Mouse (Mus musculus) lung, postnatal 36 days (tissue): ENCODE results near the gene Sds.
"Not testable (repeated sequence)": the region's sequence is repeated elsewhere in the genome, so short reads cannot be mapped to it uniquely, and the experiment has no call there.

ENCODE experiments used
- DNase-seq: peaks from one replicate; pipeline ENCODE4 v3.0.0; 2022; ENCODE audit warnings: mixed read lengths

The Sds gene

DNA sequence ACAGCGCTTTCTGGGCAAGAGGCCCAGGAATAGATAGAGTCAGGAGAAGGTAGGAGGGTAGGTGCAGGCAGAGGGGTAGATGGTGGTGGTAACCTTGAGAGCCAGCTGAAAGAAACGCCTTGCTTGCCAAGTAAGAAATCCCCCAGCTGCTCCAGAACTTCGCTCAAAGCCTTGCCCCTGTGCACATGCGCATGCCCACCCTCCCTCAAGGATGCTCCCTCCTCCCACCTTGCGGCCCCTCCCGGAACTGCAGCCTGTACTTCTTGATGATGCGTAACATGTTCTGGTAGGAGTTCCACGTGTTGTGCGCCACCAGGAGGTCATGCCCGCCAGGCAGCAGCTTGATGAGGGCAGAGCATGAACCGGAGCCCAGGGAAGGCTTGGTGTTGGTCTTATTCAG lies 16.1 kb downstream of the Sds start:
- no peak for DNase-seq

DNA sequence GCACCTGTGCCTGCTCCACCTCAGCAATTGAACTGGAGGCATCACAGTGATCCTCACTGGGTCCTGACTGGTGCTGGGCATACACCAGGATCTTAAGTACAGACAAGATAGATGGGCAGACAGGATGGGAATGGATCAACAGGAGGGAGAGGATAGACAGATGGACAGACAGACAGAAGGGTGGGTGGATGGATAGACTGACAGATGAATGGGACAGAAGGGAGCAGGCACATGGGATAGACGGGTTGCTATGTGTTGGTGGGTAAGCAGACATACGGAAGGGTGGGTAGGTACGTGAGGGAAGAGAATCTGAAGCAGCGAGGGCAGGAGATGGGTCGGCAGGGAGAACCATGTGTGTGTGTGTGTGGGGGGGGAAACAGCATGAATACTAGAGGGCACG lies 17.1 kb downstream of the Sds start:
- no peak for DNase-seq

DNA sequence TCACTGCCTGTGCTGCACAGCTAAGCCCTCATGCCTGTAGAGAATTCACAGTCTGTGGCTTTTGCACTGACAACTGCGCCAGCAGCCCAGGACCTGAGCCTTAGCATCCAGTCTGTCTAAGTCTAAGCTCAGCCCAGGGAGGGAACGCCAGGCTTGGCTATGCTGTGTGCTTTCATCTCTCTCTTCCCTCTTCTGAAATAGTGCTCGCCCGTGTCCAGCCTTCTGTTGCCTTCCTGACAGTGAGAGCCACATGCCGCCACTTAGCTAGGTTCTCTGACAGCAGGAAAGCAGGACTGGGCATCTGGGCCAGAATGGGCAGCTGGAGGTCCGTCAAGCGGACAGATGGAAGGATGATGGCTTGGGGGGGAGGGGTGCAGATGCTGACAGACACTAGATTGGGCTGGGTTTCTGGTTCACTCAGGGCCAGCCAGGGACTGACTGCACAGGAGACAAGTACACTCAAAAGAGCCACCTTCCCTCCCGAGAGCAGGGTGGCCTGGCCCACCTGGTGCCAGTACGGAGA lies 17.6 kb downstream of the Sds start:
- no peak for DNase-seq

DNA sequence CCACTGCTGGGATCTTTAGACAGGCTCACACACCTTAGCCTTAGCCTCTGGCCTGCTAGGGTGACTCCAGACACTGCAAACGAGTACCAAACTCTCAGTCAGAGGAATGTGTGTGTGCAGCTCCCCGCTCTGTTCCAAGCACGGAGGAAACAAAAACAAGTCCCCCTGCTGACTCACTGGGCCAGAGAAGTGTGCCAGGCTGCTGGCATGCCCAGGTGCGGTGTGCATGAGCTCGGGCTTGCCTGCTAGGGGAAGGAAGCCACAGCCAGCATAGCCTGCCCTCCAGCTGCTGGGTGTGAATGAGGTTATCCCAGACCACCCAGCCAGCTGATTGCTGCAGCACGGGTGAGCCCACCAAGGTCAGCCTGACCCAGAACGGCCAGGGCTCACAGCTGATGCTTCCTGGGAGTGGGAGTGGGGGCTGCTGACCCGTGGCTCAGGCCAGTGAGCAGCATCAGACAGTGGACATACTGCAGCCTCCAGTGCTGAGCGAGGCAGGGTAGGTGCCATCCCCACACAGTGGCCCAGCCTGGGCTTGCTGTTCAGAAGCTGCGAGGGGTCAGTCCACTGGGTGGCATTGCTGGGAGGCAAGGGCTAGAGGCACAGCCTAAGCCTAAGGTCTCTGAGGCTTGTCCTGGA lies 18.9 kb downstream of the Sds start:
- no peak for DNase-seq

DNA sequence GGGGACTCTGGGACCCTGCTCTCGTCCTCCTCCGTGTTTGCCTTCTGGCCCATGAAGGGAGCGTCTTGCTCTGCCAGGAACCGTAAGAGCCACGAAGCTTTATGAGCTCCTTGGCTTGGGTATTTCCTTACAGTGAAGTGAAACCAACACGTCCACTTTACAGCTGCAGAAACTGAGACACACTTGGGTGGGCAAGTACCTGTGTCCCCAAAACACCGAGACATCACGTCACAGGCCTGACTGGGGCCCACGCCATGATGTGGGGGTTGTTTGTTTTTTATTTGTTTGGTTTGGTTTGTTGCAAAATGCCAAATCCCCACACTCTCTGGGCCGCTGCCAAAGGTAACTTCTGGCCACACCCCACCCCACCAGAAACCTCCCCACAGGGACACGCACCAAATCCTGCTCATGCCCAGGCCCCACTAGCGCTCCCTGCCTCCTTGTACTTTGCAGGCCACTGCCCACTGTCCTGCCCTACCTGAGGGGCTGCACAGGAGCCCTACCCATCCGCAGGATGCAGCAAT lies 19.4 kb downstream of the Sds start:
- no peak for DNase-seq

DNA sequence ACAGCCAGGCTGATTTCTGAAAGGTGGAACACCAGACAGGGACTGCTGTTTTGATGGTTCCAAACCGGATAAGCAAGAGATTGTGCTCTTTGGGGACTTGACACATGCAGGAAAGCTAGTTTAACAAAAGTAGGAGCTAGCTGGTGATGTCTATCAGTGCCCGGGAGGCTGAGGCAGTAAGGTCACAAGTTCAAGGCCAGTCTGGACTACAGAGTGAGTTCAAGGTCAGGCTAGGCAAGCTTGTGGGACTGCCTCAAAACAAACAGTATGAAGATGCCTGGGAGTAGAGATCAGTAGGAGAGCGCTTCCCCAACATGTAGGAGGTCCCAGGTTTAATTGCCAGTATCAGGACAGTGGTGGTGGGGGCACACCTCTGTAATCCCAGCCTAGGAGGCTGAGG lies 20.7 kb downstream of the Sds start:
- no peak for DNase-seq

DNA sequence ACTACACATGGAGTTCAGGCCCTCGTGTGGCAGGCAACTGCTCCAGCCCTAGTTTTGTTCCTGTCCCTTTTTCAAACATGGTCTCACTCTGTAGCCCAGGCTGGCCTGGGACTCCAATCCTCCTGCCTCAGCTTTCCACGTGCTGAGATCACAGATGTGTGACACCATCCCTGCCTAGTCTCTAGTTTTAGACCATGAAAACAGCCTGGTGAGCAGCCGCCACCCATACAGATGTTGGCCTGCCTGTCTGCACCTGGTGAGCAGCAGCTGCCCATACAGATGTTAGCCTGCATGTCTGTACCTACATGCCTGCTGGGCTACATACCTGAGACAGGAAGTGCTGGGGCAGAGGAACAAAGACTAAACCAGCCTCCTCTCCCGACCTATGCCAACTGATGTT lies 22.9 kb downstream of the Sds start:
- no peak for DNase-seq

DNA sequence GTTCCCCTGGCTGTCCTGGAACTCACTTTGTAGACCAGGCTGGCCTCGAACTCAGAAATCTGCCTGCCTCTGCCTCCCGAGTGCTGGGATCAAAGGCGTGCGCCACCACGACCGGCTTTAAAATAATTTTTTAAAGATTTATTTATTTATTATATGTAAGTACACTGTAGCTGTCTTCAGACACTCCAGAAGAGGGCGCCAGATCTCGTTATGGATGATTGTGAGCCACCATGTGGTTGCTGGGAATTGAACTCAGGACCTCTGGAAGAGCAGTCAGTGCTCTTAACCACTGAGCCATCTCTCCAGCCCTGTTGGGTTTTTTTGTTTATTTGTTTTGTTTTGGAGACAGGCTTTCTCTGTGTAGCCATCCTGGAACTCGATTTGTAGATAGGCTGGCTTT lies 24.3 kb downstream of the Sds start:
- DNase-seq = not testable (repeated sequence)

DNA sequence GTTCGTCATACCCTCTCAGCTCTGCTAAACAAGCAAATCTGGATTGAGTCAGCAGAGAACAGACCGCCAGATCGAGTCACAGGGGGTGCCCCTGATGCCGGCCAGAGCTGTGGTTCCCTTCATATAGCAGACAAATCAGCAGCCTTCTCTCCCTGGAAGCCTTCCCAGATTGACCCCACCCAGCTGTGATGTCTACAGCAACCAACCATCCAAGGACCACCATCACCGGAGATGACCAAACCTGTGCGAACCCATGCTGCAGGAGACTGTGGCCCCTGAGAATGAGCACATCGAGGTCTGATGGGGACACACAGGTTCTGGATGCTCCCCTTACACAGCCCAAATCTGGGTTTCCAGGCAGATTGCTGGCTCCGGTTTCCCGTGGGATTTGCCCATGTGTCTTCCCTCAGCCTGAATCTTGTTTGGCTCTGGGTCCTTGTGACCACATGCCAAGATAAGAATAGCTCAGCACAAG lies 25.9 kb downstream of the Sds start:
- no peak for DNase-seq

DNA sequence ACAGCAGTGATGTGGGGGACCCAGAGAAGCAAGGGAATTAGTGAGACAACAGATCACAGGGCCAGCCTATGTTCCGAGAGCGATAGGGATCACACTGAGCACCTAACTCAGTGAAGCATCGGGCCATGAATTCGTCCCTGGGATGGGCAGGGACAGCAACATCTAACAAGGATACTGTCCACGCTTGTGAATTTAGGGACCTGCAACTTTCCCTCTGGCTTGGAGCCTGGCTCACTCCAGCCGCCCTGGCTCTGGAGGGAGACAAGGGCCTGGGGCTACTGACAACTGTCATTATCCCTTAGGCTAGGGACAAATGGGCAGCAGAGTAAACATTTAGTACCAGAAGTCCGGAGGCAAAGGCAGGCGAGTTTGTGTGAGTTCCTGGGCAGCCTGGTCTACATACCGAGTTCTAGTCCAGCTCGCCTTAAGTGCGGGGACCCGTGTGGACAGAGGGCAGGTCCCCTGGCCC lies 26.4 kb downstream of the Sds start:
- DNase-seq = no peak

DNA sequence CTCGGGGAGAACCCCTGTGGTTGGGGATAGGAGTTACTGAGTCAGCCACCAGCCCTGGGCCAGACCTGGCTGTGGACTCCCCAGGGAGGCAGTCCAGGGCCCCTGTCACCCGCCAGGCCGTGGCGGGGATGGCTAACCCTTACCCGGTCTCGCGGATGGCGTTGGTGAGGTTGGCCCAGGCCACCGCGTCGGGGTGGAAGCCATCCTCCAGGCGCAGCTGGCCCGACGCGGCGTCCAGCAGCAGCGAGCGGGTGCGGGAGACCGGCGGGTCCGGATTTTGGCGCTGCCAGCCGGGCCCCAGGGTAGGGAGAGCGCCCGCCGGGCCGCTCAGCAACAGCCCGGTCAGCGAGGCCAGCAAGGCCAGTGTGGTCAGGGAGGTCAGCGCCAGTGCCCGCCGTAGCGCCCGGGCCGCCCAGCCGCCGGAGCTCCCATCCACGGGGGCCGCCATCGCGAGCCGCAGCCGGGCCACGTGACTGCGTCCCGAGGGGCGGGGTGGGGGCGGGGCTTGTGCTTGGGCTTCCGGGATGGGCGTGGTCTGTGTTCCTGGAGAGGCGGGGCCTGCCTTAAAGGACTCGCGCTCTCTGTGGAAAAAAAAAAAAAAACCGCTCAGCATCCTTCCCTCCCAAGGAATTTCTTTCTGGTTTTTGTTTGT lies 26.9 kb downstream of the Sds start, which contains the start of gene Plbd2:
TSS of gene Plbd2 (minus strand) at position 482 of the 652 bp plus-strand sequence.
- peak; percentile 85 for DNase-seq

DNA sequence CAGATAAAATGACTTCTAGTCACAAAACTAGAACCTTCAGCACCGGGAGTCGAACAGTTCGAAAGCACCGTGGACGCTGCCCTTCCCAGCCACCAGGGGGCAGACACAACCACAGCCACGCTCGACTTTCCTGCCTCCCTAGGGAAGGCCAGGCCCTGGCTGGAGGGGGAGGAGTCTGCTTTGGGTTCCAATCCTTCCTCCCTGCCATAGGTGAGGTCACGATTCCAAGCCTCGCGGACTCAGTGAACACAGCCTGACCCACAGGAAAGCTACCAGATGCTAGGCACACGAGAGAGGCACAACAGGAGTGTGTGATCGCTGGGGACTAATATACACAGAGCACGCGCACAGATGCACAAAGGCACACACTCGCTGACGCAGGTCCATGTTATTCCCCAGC lies 29.0 kb downstream of the Sds start:
- DNase-seq = peak; percentile 88

DNA sequence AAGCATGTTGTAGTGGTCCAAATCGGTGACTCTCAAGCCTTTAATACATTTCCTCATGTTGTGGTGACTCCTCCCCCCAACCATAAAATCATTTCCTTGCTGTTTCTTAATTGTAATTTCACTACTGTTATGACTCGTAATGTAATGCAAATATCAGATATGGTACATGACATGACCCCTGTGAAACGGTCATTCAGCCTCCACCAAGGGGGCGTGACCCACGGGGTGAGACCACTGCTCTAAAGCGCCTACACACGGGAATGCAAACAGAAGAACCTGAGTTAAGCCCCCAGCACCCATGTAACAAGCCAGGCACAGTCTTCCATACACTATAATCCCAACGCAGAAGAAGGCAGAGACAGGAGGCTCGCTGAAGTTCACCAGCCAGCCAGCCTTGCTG lies 29.5 kb downstream of the Sds start:
- DNase-seq = no peak

DNA sequence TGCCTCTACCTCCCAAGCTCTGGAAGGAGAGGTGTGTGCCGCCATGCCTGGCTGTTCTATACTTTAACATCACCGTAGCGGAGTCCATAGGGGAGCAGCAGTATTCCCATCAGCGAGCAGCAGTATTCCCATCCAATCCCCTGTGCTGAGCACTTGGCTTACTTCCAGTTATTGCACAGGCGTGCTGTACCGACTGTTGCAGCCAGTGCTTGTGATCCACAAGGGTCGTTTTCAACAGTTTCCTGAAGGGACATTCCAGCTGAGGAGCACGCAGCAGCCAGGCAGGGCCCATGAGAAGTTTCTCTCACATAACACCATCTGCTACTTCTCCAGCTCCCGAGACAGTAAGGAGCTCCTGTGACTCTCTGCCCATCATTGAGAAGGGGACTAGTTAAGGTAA lies 30.2 kb downstream of the Sds start:
- no peak for DNase-seq

DNA sequence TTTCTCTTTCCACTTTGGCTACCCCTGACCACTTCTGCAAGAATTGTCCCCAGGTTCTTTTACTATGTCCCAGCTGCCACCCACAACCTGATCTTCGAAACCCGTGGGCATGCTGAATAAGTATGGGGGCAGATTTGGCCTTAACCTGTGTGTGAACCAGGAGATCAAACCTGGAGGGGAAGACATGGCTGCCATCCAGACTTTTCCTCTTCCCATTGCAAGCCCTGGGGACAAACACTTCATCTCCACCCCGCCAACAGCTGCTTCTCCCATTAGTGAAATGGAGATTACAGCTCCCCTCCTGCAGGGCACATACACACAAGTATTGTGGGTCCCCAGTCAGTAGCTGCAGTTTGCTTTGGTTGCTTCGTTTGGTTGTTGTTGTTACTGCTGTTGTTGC lies 31.0 kb downstream of the Sds start:
- no peak for DNase-seq

DNA sequence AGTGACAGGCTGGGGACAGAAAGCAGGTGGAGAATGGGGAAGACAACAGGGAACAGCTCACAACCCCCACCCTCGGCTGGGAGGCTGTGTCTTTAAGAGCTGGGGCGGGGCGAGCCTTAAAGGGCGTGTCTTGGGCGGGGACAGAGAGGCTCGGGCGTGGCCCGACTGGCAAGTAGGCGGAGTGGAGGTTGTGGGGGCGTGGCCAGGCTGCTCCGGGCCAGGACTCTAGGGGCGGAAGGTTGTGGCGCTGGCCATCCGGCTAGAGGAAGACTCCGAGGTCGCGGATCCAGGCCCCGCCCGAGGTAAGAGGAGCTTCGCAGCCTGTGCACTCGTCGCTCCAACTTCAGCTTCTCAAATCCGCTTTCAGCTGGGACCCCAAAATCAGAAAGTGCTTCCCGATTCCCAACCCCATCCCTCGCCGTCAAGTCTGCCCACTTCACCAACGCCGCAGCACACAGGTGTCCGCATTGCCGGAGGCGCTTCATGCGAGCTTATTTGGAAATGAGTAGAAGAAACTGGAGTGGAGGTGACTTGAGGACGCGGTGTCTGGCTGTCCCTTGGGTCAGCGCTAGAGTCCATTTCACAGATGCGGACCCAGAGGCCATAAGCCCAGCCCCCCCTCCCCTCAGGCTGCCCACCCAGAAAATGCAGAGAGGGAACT lies 34.8 kb downstream of the Sds start, which contains the start of gene Slc8b1:
TSS of gene Slc8b1 (plus strand) at position 187 of the 661 bp plus-strand sequence.
- DNase-seq = peak; percentile 98

DNA sequence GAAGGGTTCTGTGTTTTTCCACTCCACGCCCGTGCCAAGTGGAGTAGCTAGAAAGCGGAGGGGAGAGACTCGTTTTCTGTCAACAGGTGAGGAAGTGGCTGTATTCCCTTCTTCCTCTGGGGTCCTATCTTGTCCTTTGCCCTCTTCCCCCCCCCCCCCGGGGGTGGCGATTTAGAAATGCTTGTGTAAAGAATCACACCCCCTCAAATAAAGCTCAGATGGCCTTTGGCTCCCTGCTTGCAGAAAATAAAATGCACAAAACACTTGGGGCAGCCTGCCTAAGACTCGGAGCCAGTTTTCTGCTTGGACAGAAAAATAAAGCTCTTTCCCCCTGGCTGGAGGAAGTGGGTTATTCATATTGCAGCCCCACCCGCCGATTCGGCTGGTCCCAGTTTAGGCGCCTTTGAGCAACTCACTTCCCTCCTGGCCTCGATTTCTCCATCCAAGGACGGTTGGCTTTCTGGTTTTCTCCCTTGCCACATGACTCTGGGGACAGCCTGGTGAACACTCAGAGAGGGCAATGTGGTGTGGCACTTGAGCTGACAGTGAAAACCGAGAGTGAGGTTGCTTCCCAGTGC lies 35.4 kb downstream of the Sds start:
- peak; percentile 69 for DNase-seq

DNA sequence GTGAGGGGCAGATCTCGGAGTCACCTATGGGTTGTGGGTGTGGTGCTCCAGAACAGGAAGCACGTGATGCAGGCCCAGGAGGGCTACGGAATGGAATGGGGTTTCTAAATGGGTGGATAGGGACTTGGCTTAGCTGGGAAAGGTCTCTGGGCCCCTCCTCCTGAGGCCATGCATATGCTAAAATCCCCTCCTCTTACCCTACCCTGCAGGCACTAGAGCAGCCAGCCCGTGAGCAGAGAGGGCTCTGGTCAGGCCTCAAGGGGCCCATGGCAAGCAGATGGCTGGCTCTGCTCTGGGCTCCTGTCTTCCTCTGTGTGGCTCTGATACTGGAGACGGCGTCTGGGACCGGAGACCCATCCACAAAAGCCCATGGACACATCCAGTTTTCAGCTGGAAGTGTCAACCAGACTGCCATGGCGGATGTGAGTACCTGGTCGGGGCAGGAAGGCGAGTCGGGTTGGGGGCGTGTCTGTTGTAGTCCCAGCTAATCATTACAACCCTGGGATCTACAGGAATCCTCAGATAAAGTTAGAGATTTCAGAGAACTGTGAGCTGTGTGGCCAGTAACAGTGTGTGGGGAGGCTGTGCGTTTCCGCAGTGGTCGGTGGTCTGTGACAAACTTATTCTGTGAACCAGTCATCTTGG lies 36.7 kb downstream of the Sds start:
- DNase-seq = no peak

DNA sequence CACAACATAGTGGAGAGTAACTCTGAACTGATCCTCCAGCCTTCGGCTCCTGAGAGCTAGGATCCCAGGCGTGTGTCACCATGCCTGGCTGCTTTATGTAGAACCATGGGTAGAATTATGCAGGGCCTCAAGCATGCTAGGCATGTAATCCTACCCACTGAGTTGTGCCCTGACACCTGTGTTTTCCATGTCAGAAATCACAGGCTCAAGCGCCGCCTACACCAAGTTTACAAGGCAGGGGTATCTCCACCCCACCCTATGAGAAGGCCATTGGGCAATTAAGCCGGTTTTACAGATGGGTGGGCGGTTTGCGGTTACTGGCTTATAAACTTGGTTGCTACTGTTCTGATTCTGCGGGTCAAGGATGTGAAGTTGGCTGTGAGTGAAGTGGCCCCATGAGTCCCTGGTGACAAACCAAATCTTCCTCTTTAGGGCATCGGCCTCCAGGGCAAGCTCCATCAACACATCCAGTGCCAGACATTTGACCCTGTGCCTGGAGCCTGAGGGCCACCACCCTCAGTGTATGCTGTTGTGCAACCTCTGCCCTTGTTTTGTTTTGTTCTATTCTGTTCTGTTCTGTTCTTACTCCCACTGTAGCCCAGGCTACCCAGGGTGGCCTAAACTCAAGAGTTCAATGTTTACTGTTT lies 37.8 kb downstream of the Sds start:
- DNase-seq = peak; percentile 70

DNA sequence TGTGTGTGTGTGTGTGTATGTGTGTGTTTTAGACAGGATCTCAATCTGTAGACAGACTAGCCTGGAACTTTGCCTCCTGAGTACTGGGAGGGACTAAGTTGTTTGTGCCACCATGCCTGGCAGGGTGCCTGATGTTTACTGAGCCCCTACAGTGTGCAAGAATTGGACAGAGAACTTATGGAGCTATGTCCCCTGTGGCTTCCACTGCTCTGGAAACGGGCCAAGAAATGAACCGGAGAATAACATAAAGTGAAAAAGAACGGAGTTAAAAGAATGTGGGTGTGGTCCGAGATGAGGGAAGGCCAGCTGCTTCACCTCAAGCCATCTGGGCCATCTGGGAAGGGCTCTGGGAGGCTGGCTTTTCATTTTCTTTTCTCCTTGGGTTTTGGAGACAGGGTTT lies 38.4 kb downstream of the Sds start:
- peak; percentile 68 for DNase-seq

DNA sequence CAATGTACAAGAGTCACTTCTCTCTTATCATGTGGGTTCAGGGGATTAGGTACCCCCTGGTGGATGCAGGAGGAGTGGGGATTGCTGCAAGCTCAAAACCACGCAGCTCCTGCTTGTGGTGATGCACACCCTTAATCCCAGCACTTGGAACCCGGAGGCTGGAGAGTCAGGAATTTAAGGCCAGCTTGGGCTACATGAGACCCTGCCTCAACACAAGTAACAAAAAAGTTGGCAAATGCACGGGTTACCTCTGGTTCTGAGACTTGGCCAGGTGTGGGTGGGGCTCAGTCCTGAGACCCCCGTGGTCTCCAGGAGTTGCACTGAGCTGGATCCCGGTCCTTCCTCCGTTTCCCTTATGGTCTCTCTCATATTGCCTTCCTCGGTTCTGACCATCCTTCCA lies 39.1 kb downstream of the Sds start:
- no peak for DNase-seq
